Mouse (Mus musculus): ENCODE data around the gene Gm21188. TPM values are rescaled to one million over a fixed set of nuclear protein-coding genes. Genes with fewer than 3 reads are reported as not detected.
"Not testable (repeated sequence)": the region's sequence is repeated elsewhere in the genome, so short reads cannot be mapped to it uniquely, and the experiment has no call there.

Gene Gm21188
- polyA plus RNA-seq (2015; fragmentation: Nextera tagmentation; extraction: Ambion mirVana): not detected in 2 replicates

GRCm38 (mm10) chr13:120052085-120052484 lies at the start of gene Gm21188:
TSS of gene Gm21188 (minus strand) at chr13:120052194.
- H3K27me3 ChIP-seq (ENCODE audit: control insufficient read depth, insufficient read depth, low read depth, low read length); H3K9me3 ChIP-seq (ENCODE audit: control insufficient read depth, low read length); H3K9ac ChIP-seq (ENCODE audit: low read length); H3K36me3 ChIP-seq (ENCODE audit: control insufficient read depth, insufficient read depth, low read length); H3K27ac ChIP-seq (ENCODE audit: low read length); H3K4me2 ChIP-seq (ENCODE audit: low read depth, low read length); H3K4me3 ChIP-seq (ENCODE audit: low read length); H3K4me1 ChIP-seq (replicated peaks; ENCODE audit: control insufficient read depth, insufficient read depth, low read length); ATAC-seq (ENCODE audit: low read depth): not testable (repeated sequence)

- H3K9me3 ChIP-seq (ENCODE audit: control insufficient read depth, low read length); H3K4me3 ChIP-seq (ENCODE audit: low read length); H3K9ac ChIP-seq (ENCODE audit: low read length); H3K4me1 ChIP-seq (replicated peaks; ENCODE audit: control insufficient read depth, insufficient read depth, low read length); H3K27ac ChIP-seq (ENCODE audit: low read length); H3K27me3 ChIP-seq (ENCODE audit: control insufficient read depth, insufficient read depth, low read depth, low read length); ATAC-seq (ENCODE audit: low read depth); H3K4me2 ChIP-seq (ENCODE audit: low read depth, low read length); H3K36me3 ChIP-seq (ENCODE audit: control insufficient read depth, insufficient read depth, low read length): not testable (repeated sequence)
- WGBS: no CpG with 5 or more reads among the region's 5 CpGs
Measured at GRCm38 (mm10) chr13:120099327-120099726, 47.3 kb upstream of the Gm21188 start.

GRCm38 (mm10) chr13:120096938-120097256 lies 44.9 kb upstream of the Gm21188 start:
- H3K9me3 ChIP-seq (ENCODE audit: control insufficient read depth, low read length); H3K9ac ChIP-seq (ENCODE audit: low read length); H3K4me1 ChIP-seq (replicated peaks; ENCODE audit: control insufficient read depth, insufficient read depth, low read length); H3K36me3 ChIP-seq (ENCODE audit: control insufficient read depth, insufficient read depth, low read length); H3K27ac ChIP-seq (ENCODE audit: low read length); H3K4me3 ChIP-seq (ENCODE audit: low read length); H3K27me3 ChIP-seq (ENCODE audit: control insufficient read depth, insufficient read depth, low read depth, low read length): not testable (repeated sequence)
- peak overlapping the region; percentile 25; the same call in 1 of the 2 replicates for H3K4me2 ChIP-seq (ENCODE audit: low read depth, low read length)
- 0% methylated on average over 5 of the region's 13 CpGs for WGBS
- ATAC-seq (ENCODE audit: low read depth): 0 out of 2 replicates have a peak, but pooled peaks have one; percentile 21

GRCm38 (mm10) chr13:120096241-120096937 lies 44.4 kb upstream of the Gm21188 start:
- H3K27me3 ChIP-seq (ENCODE audit: control insufficient read depth, insufficient read depth, low read depth, low read length); H3K36me3 ChIP-seq (ENCODE audit: control insufficient read depth, insufficient read depth, low read length); H3K9me3 ChIP-seq (ENCODE audit: control insufficient read depth, low read length); H3K9ac ChIP-seq (ENCODE audit: low read length); H3K27ac ChIP-seq (ENCODE audit: low read length); H3K4me1 ChIP-seq (replicated peaks; ENCODE audit: control insufficient read depth, insufficient read depth, low read length): not testable (repeated sequence)
- peak; percentile 81 for ATAC-seq (ENCODE audit: low read depth)
- under 1% methylated on average over 22 of the region's 38 CpGs for WGBS
- Histone ChIP-seq H3K4me3 (ENCODE audit: low read length) (peak overlapping the region; percentile 30), H3K4me2 (ENCODE audit: low read depth, low read length) (peak overlapping the region; percentile 43)

GRCm38 (mm10) chr13:120092950-120093349 lies 41.0 kb upstream of the Gm21188 start:
- not testable (repeated sequence) for H3K27ac ChIP-seq (ENCODE audit: low read length); H3K27me3 ChIP-seq (ENCODE audit: control insufficient read depth, insufficient read depth, low read depth, low read length); ATAC-seq (ENCODE audit: low read depth); H3K9ac ChIP-seq (ENCODE audit: low read length); H3K36me3 ChIP-seq (ENCODE audit: control insufficient read depth, insufficient read depth, low read length); H3K4me1 ChIP-seq (replicated peaks; ENCODE audit: control insufficient read depth, insufficient read depth, low read length); H3K4me2 ChIP-seq (ENCODE audit: low read depth, low read length); H3K9me3 ChIP-seq (ENCODE audit: control insufficient read depth, low read length); H3K4me3 ChIP-seq (ENCODE audit: low read length)
- no CpG with 5 or more reads among the region's 13 CpGs for WGBS

- not testable (repeated sequence) for H3K4me3 ChIP-seq (ENCODE audit: low read length); H3K4me1 ChIP-seq (replicated peaks; ENCODE audit: control insufficient read depth, insufficient read depth, low read length); H3K9ac ChIP-seq (ENCODE audit: low read length); H3K9me3 ChIP-seq (ENCODE audit: control insufficient read depth, low read length); H3K27ac ChIP-seq (ENCODE audit: low read length); ATAC-seq (ENCODE audit: low read depth); H3K4me2 ChIP-seq (ENCODE audit: low read depth, low read length); H3K36me3 ChIP-seq (ENCODE audit: control insufficient read depth, insufficient read depth, low read length); H3K27me3 ChIP-seq (ENCODE audit: control insufficient read depth, insufficient read depth, low read depth, low read length)
- WGBS: no CpG with 5 or more reads among the region's 1 CpGs
Measured at GRCm38 (mm10) chr13:120079644-120080043, 27.6 kb upstream of the Gm21188 start.

- not testable (repeated sequence) for H3K36me3 ChIP-seq (ENCODE audit: control insufficient read depth, insufficient read depth, low read length); H3K27ac ChIP-seq (ENCODE audit: low read length); H3K9me3 ChIP-seq (ENCODE audit: control insufficient read depth, low read length); H3K27me3 ChIP-seq (ENCODE audit: control insufficient read depth, insufficient read depth, low read depth, low read length); ATAC-seq (ENCODE audit: low read depth); H3K4me1 ChIP-seq (replicated peaks; ENCODE audit: control insufficient read depth, insufficient read depth, low read length); H3K4me2 ChIP-seq (ENCODE audit: low read depth, low read length); H3K4me3 ChIP-seq (ENCODE audit: low read length); H3K9ac ChIP-seq (ENCODE audit: low read length)
- WGBS: no CpG with 5 or more reads among the region's 13 CpGs
Measured at GRCm38 (mm10) chr13:120070878-120071277, 18.9 kb upstream of the Gm21188 start.

- not testable (repeated sequence) for H3K4me2 ChIP-seq (ENCODE audit: low read depth, low read length); H3K27me3 ChIP-seq (ENCODE audit: control insufficient read depth, insufficient read depth, low read depth, low read length); H3K4me1 ChIP-seq (replicated peaks; ENCODE audit: control insufficient read depth, insufficient read depth, low read length); H3K36me3 ChIP-seq (ENCODE audit: control insufficient read depth, insufficient read depth, low read length); ATAC-seq (ENCODE audit: low read depth); H3K4me3 ChIP-seq (ENCODE audit: low read length); H3K9ac ChIP-seq (ENCODE audit: low read length); H3K27ac ChIP-seq (ENCODE audit: low read length); H3K9me3 ChIP-seq (ENCODE audit: control insufficient read depth, low read length)
- WGBS: no CpG with 5 or more reads among the region's 12 CpGs
Measured at GRCm38 (mm10) chr13:120070012-120070598, 18.1 kb upstream of the Gm21188 start.

- WGBS: no CpG with 5 or more reads among the region's 22 CpGs
- H3K9me3 ChIP-seq (ENCODE audit: control insufficient read depth, low read length); H3K27ac ChIP-seq (ENCODE audit: low read length); H3K4me2 ChIP-seq (ENCODE audit: low read depth, low read length); H3K4me1 ChIP-seq (replicated peaks; ENCODE audit: control insufficient read depth, insufficient read depth, low read length); H3K27me3 ChIP-seq (ENCODE audit: control insufficient read depth, insufficient read depth, low read depth, low read length); H3K4me3 ChIP-seq (ENCODE audit: low read length); H3K36me3 ChIP-seq (ENCODE audit: control insufficient read depth, insufficient read depth, low read length); H3K9ac ChIP-seq (ENCODE audit: low read length): not testable (repeated sequence)
- peak; percentile 56; the same call in 1 of the 2 replicates for ATAC-seq (ENCODE audit: low read depth)
Measured at GRCm38 (mm10) chr13:120063439-120064089, 11.6 kb upstream of the Gm21188 start.

Data from lung, embryonic 16.5 days (tissue).